Mouse (Mus musculus) frontal cortex, postnatal 25 days (tissue): Measurements from ENCODE around the gene Trmt13.
"Not testable (repeated sequence)": the region's sequence is repeated elsewhere in the genome, so short reads cannot be mapped to it uniquely, and the experiment has no call there.

ENCODE experiments used
- DNase-seq, 2 experiments: peaks; one replicate each; pipeline ENCODE4 v3.0.0; 2022; ENCODE audit warnings: low spot score in 2 of 2

Gene Trmt13

DNA sequence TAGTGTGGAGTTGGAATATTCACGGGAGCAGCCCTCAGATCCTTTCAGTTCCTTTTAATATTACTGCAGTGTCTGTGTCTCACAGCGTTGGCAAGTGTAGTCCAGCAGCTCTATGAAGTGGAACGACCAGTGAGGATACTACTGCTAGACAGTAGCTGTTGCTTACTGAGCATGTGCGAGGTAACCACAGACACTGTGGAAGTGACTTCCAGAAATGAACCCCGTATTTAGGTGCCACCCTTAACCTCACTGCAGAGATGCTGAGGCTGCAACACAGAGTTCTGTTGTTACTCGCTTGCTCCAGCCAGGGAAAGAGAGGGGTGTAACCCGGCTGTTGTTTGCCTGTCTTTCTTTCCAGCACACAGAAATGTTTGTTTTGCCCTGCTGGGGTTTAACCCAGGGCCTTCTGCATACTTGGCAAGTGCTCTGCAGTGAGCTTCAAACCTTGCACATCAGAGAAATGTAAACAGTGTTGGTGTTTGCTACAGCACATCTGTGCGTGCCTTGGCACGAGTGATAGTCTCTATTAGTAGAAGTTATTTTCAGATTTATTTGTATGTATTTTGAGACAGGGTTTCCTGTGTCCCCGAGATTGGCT lies at the start of gene Trmt13:
Gene Trmt13, minus strand, starts transcription at position 293 of the 598 bp plus-strand sequence.
- no peak for DNase-seq

DNA sequence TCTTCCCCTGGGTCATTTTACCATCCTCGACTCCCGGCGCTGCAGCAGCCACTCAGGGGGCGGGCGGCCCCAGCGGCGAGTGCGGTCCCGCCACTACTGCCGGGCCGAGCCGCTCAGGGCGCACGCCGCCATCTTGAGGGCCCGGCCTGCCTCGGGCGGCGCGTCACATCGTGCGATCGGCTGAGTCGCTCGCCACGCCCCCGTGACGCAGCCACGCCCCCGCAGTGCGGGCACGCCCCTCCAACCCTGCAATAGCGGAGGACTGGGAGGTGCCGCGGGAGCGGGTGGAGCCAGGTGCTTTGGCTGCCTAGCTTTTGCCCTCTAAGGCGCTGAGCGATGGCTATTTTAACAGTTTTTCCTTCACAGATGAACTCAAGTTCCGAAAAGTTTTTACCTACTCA lies 48.1 kb upstream of the Trmt13 start, which contains the start of gene Mfsd14a:
Gene Mfsd14a, minus strand, starts transcription at position 215 of the 401 bp plus-strand sequence.
- DNase-seq, result peak; percentile 96 to 97

DNA sequence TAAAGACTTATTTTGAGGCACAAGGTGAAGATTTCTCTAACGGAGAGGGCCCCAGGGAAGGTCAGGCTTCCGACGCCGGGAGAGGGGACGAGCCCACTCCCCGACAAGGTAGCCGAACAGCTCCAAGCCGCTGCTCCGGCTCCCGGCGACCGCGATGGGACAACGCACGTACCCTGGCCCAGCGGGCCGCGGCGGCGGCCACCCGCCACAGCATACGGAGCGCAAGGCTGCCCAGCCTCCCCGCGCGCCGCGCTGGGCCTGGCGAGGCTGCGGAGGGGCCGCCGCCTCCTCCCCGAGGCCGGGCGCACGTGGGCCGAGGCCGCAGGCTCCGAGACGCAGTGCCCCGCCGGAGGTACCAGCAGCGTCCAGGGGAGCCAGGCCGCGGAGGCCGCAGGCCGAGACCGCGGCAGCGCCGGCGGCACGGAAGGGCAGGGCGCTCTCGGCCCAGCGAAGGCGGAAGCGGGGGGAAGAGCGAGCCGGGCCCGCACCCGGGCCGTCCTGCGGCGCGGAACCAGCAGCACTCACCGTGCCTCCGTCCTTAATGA lies 47.6 kb upstream of the Trmt13 start:
- DNase-seq, result peak; percentile 23

DNA sequence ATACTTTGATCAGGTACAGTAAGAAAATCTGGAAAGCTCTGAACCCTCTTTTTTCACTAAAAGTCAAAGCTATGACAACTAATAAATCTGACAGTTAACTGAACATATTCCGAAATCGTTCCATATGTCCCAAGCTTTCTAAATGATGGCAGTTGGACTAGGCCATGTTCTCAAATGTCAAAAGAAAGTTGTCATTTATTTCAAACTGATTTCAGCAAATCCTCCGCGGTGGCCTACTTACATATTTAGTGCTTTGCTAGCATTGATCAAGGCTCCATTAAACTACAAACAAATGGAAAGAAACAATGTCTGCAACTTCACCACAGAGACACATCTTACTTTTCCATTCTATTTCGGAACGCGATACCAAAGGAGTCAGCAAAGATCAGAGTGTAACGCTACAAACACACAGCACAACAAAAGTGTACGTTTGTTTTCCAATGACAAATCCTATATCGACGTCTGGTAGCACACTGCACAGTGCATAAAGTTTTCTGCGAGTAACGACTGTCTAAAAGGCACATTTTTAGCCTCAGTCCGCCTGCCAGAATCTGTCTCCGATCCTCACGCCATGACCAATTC lies 47.0 kb upstream of the Trmt13 start:
- no peak for DNase-seq

DNA sequence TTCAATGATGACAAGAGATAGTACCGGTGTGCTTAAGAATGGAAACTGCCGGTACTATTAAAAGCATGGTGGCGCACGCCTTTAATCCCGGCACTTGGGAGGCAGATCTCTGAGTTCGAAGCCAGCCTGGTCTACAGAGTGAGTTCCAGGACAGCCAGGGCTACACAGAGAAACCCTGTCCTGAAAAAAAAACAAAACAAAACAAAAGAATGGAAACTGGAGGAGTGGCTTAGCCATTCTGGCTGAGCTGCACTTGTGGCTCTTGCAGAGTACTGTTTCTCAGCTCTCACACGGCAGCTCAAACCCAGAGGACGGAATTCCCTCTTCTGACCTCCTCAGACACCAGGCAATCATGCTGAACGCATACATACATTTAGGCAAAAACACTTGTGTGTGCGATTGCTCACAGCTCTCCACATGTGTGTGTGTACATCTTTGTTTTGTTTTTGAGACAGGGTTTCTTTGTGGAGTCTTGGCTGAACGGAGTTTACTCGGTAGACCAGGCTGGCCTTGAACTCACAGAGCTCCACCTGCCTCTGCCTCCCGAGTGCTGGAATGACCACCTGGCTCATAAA lies 45.6 kb upstream of the Trmt13 start:
- DNase-seq, result no peak

DNA sequence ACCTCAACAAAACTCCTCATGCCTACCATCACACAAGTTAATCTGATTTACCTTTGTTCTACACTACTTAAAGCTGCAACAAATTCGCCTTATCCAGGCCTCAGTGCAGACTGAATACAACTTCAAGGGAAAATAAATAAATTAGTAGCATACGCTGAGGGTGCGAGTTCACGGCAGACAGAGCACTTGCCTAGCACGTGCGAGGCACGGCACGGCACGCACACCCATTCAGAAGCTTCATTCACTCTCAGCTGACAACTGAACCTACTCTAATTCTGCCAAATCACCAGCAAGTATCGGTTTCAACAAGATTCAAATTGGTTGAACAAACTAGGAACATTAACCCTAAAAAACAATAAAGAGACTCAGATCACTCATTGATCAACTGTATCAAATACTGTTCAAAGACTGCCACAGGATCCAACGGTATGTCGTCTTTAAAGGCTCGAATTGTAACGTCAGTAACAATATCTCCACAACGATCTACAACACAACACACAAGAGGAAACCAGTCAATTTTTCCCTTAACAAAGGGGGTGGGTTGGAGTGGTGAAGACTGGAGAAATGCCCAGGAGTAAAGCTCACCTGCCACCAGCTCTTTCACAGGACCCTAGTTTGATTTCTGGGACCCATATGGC lies 44.7 kb upstream of the Trmt13 start:
- no peak for DNase-seq

DNA sequence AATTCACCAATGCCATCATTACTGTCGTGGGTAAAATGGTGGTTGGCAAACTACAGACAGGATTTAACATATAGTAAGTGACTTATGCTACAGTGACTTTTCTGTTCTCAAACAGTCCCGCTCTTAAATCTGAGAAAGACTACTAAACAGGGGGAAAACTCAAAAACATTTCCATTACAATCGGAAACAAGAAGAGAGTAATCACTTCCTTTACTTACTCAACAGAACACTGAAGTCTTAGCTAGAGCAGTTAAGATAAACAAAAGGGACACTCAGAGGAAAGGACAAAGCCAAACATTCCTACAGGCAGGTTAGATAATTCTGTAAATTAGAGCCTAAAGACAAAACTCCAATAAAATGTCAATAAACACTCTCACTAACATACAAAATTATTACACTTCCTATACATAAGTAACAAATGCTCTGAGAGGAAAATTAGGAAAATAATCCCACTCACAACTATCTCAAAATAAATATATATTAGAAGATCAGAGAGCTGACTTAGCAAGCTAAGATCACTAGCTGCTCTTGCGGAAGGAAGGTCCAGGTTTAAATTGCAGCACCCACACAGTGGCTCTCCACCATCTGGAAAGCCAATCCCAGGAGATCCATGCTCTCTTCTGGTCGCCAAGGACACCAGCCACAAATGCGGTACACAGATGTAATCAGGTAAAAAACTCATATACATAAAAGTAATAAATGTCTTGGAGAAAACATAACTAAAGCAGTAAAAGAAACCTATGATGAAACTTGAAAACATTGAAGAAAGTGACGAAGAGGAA lies 42.0 kb upstream of the Trmt13 start:
- no peak for DNase-seq

DNA sequence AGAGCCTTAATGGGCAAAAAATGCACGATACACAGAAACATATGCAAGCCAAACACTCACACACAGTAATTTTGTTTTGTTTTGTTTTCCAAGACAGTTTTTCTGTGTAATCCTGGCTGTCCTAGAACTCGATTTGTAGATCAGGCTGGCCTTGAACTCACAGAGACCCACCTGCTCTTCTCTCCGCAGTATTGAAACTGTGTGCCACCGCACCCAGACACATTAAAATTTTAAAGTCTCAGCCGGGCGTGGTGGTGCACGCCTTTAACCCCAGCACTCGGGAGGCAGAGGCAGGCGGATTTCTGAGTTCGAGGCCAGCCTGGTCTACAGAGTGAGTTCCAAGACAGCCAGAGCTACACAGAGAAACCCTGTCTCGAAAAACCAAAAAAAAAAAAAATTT lies 39.7 kb upstream of the Trmt13 start:
- not testable (repeated sequence) for DNase-seq

DNA sequence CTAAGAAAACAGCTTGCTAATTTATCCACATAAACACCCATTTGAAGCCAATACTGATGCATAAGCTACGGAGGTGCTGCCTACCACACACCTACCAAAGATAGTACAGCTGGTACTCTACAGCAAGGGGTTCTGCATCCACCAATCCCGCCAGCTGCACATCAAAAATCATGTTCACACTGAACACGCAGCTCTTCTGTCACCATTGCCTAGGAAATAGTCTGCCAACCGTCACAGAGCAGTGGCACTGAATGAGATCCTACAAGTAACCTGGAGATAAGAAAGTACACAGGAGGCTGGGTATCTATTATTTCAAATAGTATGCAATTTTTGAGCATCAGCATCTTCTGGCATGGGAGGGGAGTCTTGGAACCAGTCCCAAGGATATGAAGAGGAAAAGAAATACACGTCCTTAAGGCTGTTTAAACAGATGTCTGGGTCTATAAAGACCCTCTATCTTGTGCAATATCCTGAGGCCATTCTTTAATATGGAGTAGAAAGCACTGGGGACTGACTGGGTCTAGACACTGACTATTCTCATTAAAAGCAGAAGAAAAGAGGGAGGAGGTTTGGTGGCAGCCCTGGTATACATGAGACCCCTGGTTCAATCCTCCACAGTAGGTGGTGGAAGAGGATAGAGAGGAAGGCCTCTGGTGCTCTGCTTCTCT lies 39.0 kb upstream of the Trmt13 start:
- DNase-seq, result no peak

DNA sequence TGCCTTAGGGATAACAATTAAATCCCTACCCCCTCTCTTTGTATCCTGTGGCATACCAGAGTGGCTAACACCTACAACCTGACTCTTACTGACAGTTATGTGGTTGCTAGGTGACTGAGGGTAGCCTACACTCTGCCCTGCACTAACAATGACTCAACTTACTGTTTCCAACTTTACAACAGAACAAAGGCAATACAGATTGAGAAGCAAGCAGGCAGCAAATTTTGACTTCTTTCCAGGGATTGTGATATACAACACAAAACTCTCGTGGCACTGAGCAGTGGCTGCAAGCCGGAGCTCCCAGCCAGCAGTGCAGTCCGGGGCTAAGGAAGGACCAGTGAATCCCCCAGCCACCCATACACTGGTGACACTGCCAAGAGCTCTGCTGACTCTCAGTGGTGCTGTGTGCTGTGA lies 37.7 kb upstream of the Trmt13 start:
- DNase-seq, result no peak

DNA sequence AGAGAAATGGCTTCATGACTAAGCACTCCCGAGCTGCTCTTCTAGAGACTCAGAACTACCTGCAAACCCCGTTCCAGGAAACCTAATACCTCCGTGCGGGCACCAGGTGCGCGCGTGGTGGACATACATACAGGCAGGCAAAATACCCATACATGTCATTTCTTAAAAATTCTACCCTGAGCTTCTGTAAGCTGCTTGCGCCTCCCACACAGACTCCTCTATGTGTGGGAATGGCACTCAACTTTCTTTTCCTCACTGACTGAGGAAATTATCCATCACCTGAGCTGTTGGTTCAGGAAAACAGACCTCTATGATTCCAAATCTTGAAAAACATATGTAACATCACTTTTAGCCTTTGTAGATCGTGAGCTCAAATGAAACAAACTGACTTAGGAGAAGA lies 36.3 kb upstream of the Trmt13 start:
- no peak for DNase-seq

DNA sequence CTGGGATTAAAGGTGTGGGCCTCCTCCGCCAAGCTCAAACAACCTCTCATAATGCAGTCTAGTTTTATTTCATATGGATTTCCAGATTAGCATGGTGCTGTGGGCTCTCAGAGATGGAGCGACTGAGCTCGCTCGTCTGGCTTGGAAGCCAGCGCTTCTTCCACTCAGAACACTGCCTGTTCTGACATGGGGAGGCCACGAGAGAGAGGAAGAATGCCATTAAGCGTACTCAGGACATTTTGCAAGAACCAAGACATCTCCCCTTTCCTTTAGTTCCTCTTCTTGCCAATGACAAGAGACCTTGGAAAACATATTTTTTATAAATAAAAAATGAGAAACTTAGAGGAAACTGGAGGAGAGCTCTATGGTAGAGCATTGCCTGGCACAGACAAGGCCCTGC lies 34.4 kb upstream of the Trmt13 start:
- DNase-seq, result no peak

DNA sequence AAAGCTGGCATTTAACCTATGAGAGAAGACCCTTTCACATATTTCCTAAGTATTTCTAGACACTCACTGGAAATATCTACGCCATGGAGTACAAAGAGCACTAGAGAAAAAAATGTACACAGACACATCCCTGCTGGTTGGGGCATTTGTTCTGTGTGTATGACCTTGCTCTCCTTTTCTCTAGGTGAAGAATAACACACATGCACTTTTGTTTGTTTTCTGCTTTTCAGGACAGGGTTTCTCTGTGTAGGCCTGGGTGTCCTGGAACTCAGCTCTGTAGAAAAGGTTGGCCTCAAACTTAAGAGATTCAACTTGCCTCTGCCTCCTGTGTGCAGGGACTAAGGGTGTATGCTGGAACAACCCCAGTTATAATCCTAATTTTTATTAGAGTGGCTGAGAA lies 32.0 kb upstream of the Trmt13 start:
- DNase-seq, result no peak

DNA sequence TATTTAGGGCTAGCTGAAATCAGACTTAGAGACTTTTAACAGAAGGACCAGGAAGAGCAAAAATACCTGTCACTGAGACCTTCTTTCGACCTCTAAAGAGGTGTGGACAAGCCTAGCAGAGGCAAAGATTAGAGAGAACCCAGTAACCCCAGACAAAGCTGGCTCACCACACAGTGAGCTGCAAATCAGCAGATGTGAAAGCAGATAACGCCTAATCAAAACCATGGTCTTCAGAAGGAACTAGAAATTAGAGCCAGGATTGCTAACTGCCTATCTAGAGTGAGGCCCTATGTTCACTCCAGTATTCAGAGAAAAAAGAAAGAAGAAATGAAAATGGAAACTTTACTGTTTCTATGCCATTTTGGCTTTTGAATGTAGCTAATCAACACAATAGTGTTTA lies 28.0 kb upstream of the Trmt13 start:
- DNase-seq, result no peak

DNA sequence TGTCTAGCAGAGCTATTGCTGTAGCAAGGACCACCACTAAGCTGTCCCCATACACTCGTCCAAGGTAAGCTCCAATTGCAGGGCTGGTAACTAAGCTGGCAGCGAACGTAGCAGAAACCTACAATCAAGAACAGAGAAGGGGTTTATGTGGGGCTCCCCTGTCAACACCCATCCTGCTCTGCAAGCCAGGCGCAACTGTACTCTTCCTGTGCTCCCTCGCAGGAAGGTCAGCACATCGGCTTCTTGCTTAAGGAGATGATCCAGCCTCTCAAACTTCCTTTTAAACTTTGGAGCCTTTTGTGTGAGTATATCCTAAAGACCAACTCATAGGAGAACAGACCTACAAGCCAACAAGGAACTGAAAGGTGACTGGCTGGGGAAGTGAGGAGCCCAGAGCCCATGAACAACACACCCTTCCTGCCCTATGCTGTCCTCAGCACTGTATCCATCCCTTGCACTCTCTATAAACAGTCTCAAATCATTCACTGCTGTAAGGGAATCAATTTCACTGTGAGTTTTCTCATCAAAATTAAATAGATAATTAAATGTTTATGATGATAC lies 27.5 kb upstream of the Trmt13 start:
- DNase-seq, result no peak

DNA sequence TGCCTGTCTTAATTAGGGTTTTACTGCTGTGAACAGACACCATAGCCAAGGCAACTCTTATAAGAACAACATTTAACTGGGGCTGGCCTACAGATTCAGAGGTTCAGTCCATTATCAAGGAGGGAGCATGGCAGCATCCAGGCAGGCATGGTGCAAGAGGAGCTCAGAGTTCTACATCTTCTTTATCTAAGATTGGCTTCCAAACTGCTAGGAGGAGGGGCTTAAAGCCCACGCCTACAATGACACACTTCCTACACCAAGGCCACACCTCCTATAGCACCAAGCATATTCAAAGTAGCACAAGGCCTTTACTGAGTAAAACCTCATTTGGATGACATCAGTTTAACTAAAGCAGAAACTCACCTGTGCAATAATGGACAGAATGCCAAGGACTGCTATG lies 25.6 kb upstream of the Trmt13 start:
- DNase-seq, result no peak

DNA sequence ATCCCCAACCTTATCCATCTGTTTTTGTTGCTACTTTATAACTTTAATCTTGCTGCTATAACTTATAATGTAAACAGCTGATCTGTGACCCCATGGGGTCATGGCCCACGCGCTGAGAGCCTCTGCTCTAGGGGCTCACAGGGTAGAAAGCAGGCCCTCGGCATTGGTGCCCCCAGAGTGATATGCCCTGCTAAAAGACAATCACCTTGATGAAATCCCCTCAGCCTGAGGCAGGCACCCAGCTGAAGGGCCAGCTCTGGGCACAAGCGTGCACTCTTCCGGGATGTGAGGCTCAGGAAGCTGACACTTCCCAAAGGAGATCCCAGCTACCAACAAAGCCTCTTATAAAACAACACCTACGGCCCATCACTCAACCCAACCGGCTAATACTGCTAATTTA lies 24.2 kb upstream of the Trmt13 start:
- DNase-seq, result no peak

DNA sequence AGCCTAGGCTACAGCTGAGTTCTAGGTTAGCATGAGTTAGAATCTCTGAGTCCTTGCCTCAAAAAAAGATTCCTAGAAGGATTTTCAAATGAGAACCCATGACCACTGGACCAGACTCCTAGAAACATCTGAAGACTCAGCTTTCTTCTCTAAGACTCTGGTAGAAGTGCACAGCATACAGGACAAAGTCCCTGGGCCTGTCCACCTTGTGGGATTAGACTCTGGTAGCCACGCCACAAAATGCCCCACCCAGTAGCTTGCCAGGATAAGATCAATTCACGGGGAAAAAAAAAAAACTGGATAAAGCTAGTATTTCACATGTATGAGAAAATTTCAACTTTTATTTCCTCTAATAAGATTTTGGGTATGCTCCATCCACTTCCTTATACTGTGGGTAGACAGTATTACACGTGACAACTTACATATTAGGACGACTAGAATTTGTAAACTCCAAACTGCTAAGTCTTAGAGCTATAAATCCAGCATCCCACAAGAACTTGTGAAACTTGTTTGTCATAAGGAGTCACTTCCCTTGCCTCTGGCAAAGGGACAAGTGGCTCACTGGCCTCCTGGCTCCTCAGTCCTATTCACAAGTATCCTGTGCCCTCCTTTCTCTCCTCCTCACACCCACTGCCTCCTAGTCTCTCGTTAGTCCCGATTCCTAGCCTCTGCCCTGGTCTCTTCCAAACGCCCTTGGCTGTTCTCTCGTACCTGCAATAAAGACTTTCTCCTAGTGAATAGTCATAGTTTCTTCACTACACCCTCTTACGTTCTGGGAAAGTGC lies 23.5 kb upstream of the Trmt13 start:
- no peak for DNase-seq

DNA sequence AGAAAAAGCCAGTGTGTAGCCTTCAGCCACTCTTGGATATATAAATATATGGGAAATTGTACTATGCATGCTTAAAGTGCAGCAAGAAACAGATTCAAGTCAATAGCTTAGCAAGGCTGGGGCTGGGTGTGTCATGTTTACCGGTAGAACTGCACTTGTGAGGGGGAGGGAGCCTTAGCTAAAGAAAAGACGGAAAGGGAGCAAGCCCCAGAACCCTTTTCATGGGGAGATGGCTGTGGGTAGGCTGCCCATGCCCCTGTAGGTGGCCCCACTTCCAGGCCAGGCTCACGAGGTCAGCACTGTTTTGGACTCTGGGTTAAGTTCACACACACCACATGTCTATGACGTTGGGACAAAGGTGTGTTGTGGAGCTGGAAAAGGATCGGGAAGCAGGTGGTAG lies 21.4 kb upstream of the Trmt13 start:
- DNase-seq, result no peak

DNA sequence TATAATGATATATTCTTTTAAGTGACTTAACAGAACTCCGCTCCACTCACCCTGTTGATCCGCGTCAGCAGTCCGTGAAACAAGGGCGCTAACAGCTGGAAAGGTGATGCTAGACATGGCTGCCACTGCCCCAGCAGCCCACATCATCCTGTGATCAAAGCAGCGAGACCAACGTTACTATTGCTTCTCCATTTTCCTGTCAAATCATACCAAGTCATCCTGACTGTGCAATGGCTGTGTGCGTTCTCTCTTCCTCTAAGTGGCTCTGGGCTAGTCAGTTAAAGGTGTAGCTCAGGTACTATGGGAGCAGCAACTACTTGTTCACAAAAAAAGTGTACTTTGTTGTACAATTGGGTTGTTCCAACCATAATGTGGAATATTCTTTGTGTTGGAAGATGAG lies 20.5 kb upstream of the Trmt13 start:
- no peak for DNase-seq
